Mouse (Mus musculus): ENCODE results near the gene Grin2c.

DNA sequence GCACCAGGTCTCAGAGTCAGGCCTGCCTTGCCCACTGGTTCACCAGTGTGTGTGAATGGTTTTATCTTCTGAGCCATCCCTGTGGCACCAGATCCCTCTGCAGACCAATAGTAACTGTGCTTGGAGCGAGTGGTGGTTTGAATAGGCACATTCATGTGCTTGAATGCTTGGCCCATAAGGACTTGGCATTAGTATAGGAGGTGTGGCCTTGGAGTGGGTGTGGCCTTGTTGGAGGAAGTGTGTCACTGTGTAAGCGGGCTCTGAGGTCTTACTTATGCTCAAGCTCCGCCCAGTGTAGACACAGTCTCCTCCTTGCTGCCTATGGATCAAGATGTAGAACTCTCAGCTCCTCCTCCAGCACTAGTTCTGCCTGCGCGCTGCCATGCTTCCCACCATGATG lies 20.3 kb upstream of the Grin2c start:
- TF ChIP-seq CTCF (IDR thresholded peaks at IDR 0.05; ENCODE audit: insufficient read depth, low read depth, low read length) (no peak), POLR2A (IDR thresholded peaks at IDR 0.05; ENCODE audit: insufficient read depth, low read depth, low read length) (no peak)
